Mouse (Mus musculus): ENCODE measurements around the gene Olfr885. TPM values are rescaled to one million over a fixed set of nuclear protein-coding genes. Genes with fewer than 3 reads are reported as not detected.

Olfr885 gene
- polyA plus RNA-seq (2012; rRNA removed) (not detected in 2 replicates), polyA plus RNA-seq (2014; fragmentation: Nextera tagmentation; extraction: Ambion mirVana) (not detected in 2 replicates)

- no peaks in the 10 kb centered on the region for H3K9me3 ChIP-seq (ENCODE audit: control insufficient read depth, low read length)
- no peak within 1 kb of the TSS for H3K4me3 ChIP-seq (replicated peaks; ENCODE audit: low read length)
- H3K4me2 ChIP-seq (replicated peaks; ENCODE audit: low read depth, low read length, severe bottlenecking) = no peak within 1 kb of the TSS
- DNase-seq (ENCODE audit: low spot score) = no peak
- no peak within 1 kb of the TSS for H3K9ac ChIP-seq (ENCODE audit: low read depth, low read length, severe bottlenecking)
- TF ChIP-seq POLR2A (IDR thresholded peaks at IDR 0.05; ENCODE audit: borderline replicate concordance, extremely low read depth, insufficient read depth, insufficient read length) = no peak
- no peak for ATAC-seq (ENCODE audit: low FRiP score, low read depth)
- H3K36me3 ChIP-seq (ENCODE audit: control insufficient read depth, insufficient read depth, low read length) = no peaks in the 10 kb centered on the region
- no peaks in the 10 kb centered on the region for H3K27me3 ChIP-seq (ENCODE audit: control insufficient read depth, insufficient read depth, low read length)
- WGBS = 87% methylated on average over 3 of the region's 3 CpGs
- no peak within 1 kb of the TSS for H3K27ac ChIP-seq (replicated peaks; ENCODE audit: low read depth, low read length)
- no peaks in the 10 kb centered on the region for H3K4me1 ChIP-seq (ENCODE audit: control insufficient read depth, insufficient read depth, low read length)
Measured at GRCm38 (mm10) chr9:38061022-38061421, at the start of gene Olfr885. Olfr885 (plus strand) TSS chr9:38061322.

GRCm38 (mm10) chr9:38025508-38025907 lies 35.6 kb upstream of the Olfr885 start, which contains the start of gene Olfr883:
Olfr883 (plus strand) TSS chr9:38025808.
- H3K27ac ChIP-seq (replicated peaks; ENCODE audit: low read depth, low read length) = no peak within 1 kb of the TSS
- H3K27me3 ChIP-seq (ENCODE audit: control insufficient read depth, insufficient read depth, low read length) = no peaks in the 10 kb centered on the region
- TF ChIP-seq POLR2A (IDR thresholded peaks at IDR 0.05; ENCODE audit: borderline replicate concordance, extremely low read depth, insufficient read depth, insufficient read length) = no peak
- H3K9me3 ChIP-seq (ENCODE audit: control insufficient read depth, low read length) = no peaks in the 10 kb centered on the region
- no peak within 1 kb of the TSS for H3K4me2 ChIP-seq (replicated peaks; ENCODE audit: low read depth, low read length, severe bottlenecking)
- H3K4me1 ChIP-seq (ENCODE audit: control insufficient read depth, insufficient read depth, low read length) = no peaks in the 10 kb centered on the region
- no peaks in the 10 kb centered on the region for H3K36me3 ChIP-seq (ENCODE audit: control insufficient read depth, insufficient read depth, low read length)
- 84% methylated on average over 1 of the region's 1 CpGs for WGBS
- DNase-seq (ENCODE audit: low spot score) (no peak), ATAC-seq (ENCODE audit: low FRiP score, low read depth) (no peak)
- no peak within 1 kb of the TSS for H3K9ac ChIP-seq (ENCODE audit: low read depth, low read length, severe bottlenecking)
- H3K4me3 ChIP-seq (replicated peaks; ENCODE audit: low read length) = no peak within 1 kb of the TSS

- no peak within 1 kb of the TSS for H3K9ac ChIP-seq (ENCODE audit: low read depth, low read length, severe bottlenecking)
- H3K27me3 ChIP-seq (ENCODE audit: control insufficient read depth, insufficient read depth, low read length) = no peaks in the 10 kb centered on the region
- no peak within 1 kb of the TSS for H3K4me3 ChIP-seq (replicated peaks; ENCODE audit: low read length)
- no peak for TF ChIP-seq POLR2A (IDR thresholded peaks at IDR 0.05; ENCODE audit: borderline replicate concordance, extremely low read depth, insufficient read depth, insufficient read length)
- no peaks in the 10 kb centered on the region for H3K4me1 ChIP-seq (ENCODE audit: control insufficient read depth, insufficient read depth, low read length)
- no peaks in the 10 kb centered on the region for H3K9me3 ChIP-seq (ENCODE audit: control insufficient read depth, low read length)
- H3K27ac ChIP-seq (replicated peaks; ENCODE audit: low read depth, low read length) = no peak within 1 kb of the TSS
- 56% methylated on average over 1 of the region's 1 CpGs for WGBS
- ATAC-seq (ENCODE audit: low FRiP score, low read depth) (no peak), DNase-seq (ENCODE audit: low spot score) (no peak)
- no peak within 1 kb of the TSS for H3K4me2 ChIP-seq (replicated peaks; ENCODE audit: low read depth, low read length, severe bottlenecking)
- no peaks in the 10 kb centered on the region for H3K36me3 ChIP-seq (ENCODE audit: control insufficient read depth, insufficient read depth, low read length)
Measured at GRCm38 (mm10) chr9:38046255-38046654, 14.9 kb upstream of the Olfr885 start, which contains the start of gene Olfr884. Olfr884 (plus strand) TSS chr9:38046555.

GRCm38 (mm10) chr9:38083772-38084171 lies 22.6 kb downstream of the Olfr885 start, which contains the start of gene Olfr887:
Olfr887 (plus strand) TSS chr9:38084072.
- TF ChIP-seq POLR2A (IDR thresholded peaks at IDR 0.05; ENCODE audit: borderline replicate concordance, extremely low read depth, insufficient read depth, insufficient read length) = no peak

GRCm38 (mm10) chr9:38107828-38108227 lies 46.7 kb downstream of the Olfr885 start, which contains the start of gene Olfr888:
Olfr888 (plus strand) TSS chr9:38108128.
- ATAC-seq (ENCODE audit: low FRiP score, low read depth) (no peak), DNase-seq (ENCODE audit: low spot score) (no peak)
- Histone ChIP-seq H3K9ac (ENCODE audit: low read depth, low read length, severe bottlenecking) (no peak within 1 kb of the TSS), H3K9me3 (ENCODE audit: control insufficient read depth, low read length) (no peaks in the 10 kb centered on the region), H3K27ac (replicated peaks; ENCODE audit: low read depth, low read length) (no peak within 1 kb of the TSS), H3K4me3 (replicated peaks; ENCODE audit: low read length) (no peak within 1 kb of the TSS), H3K4me1 (ENCODE audit: control insufficient read depth, insufficient read depth, low read length) (no peaks in the 10 kb centered on the region), H3K27me3 (ENCODE audit: control insufficient read depth, insufficient read depth, low read length) (no peaks in the 10 kb centered on the region), H3K36me3 (ENCODE audit: control insufficient read depth, insufficient read depth, low read length) (no peaks in the 10 kb centered on the region), H3K4me2 (replicated peaks; ENCODE audit: low read depth, low read length, severe bottlenecking) (no peak within 1 kb of the TSS)
- WGBS = 67% methylated on average over 1 of the region's 1 CpGs
- TF ChIP-seq POLR2A (IDR thresholded peaks at IDR 0.05; ENCODE audit: borderline replicate concordance, extremely low read depth, insufficient read depth, insufficient read length) = no peak

More at GRCm38 (mm10) chr9:38083772-38084171, 22.6 kb downstream of the Olfr885 start, which contains the start of gene Olfr887:
- 50% methylated on average over 1 of the region's 1 CpGs for WGBS
- Histone ChIP-seq H3K36me3 (ENCODE audit: control insufficient read depth, insufficient read depth, low read length) (no peaks in the 10 kb centered on the region), H3K4me3 (replicated peaks; ENCODE audit: low read length) (no peak within 1 kb of the TSS), H3K9ac (ENCODE audit: low read depth, low read length, severe bottlenecking) (no peak within 1 kb of the TSS), H3K27ac (replicated peaks; ENCODE audit: low read depth, low read length) (no peak within 1 kb of the TSS), H3K27me3 (ENCODE audit: control insufficient read depth, insufficient read depth, low read length) (no peaks in the 10 kb centered on the region), H3K9me3 (ENCODE audit: control insufficient read depth, low read length) (no peaks in the 10 kb centered on the region), H3K4me1 (ENCODE audit: control insufficient read depth, insufficient read depth, low read length) (no peaks in the 10 kb centered on the region), H3K4me2 (replicated peaks; ENCODE audit: low read depth, low read length, severe bottlenecking) (no peak within 1 kb of the TSS)
- ATAC-seq (ENCODE audit: low FRiP score, low read depth) (no peak), DNase-seq (ENCODE audit: low spot score) (no peak)

Other genes with a start within 250 kb of the Olfr885 start
- gene Olfr877, start 207.1 kb upstream of the Olfr885 start, polyA plus RNA-seq (2012; rRNA removed) = not detected in 2 replicates
- gene Olfr877, start 207.1 kb upstream of the Olfr885 start, polyA plus RNA-seq (2014; fragmentation: Nextera tagmentation; extraction: Ambion mirVana) = not detected in 2 replicates
- not detected in 2 replicates for gene Olfr145, start 164.6 kb upstream of the Olfr885 start, polyA plus RNA-seq (2012; rRNA removed)
- not detected in 2 replicates for gene Olfr145, start 164.6 kb upstream of the Olfr885 start, polyA plus RNA-seq (2014; fragmentation: Nextera tagmentation; extraction: Ambion mirVana)
- not detected in 2 replicates for gene Olfr878, start 143.5 kb upstream of the Olfr885 start, polyA plus RNA-seq (2012; rRNA removed)
- not detected in 2 replicates for gene Olfr878, start 143.5 kb upstream of the Olfr885 start, polyA plus RNA-seq (2014; fragmentation: Nextera tagmentation; extraction: Ambion mirVana)
- gene Olfr881, start 69.5 kb upstream of the Olfr885 start, polyA plus RNA-seq (2012; rRNA removed) = not detected in 2 replicates
- gene Olfr881, start 69.5 kb upstream of the Olfr885 start, polyA plus RNA-seq (2014; fragmentation: Nextera tagmentation; extraction: Ambion mirVana) = not detected in 2 replicates
- not detected in 2 replicates for gene Olfr883, start 35.5 kb upstream of the Olfr885 start, polyA plus RNA-seq (2012; rRNA removed)
- gene Olfr883, start 35.5 kb upstream of the Olfr885 start, polyA plus RNA-seq (2014; fragmentation: Nextera tagmentation; extraction: Ambion mirVana) = not detected in 2 replicates
- not detected in 2 replicates for gene Olfr884, start 14.8 kb upstream of the Olfr885 start, polyA plus RNA-seq (2012; rRNA removed)
- gene Olfr884, start 14.8 kb upstream of the Olfr885 start, polyA plus RNA-seq (2014; fragmentation: Nextera tagmentation; extraction: Ambion mirVana) = not detected in 2 replicates
- gene Olfr887, start 22.8 kb downstream of the Olfr885 start, polyA plus RNA-seq (2012; rRNA removed) = not detected in 2 replicates
- not detected in 2 replicates for gene Olfr887, start 22.8 kb downstream of the Olfr885 start, polyA plus RNA-seq (2014; fragmentation: Nextera tagmentation; extraction: Ambion mirVana)
- not detected in 2 replicates for gene Olfr888, start 46.8 kb downstream of the Olfr885 start, polyA plus RNA-seq (2012; rRNA removed)
- not detected in 2 replicates for gene Olfr888, start 46.8 kb downstream of the Olfr885 start, polyA plus RNA-seq (2014; fragmentation: Nextera tagmentation; extraction: Ambion mirVana)
- not detected in 2 replicates for gene Olfr889, start 53.9 kb downstream of the Olfr885 start, polyA plus RNA-seq (2012; rRNA removed)
- 0.04 and 0.06 TPM in 2 replicates for gene Olfr889, start 53.9 kb downstream of the Olfr885 start, polyA plus RNA-seq (2014; fragmentation: Nextera tagmentation; extraction: Ambion mirVana)
- not detected in 2 replicates for gene Olfr890, start 81.2 kb downstream of the Olfr885 start, polyA plus RNA-seq (2012; rRNA removed)
- not detected in 2 replicates for gene Olfr890, start 81.2 kb downstream of the Olfr885 start, polyA plus RNA-seq (2014; fragmentation: Nextera tagmentation; extraction: Ambion mirVana)
- not detected in 2 replicates for gene Olfr891, start 119.5 kb downstream of the Olfr885 start, polyA plus RNA-seq (2012; rRNA removed)
- not detected in 2 replicates for gene Olfr891, start 119.5 kb downstream of the Olfr885 start, polyA plus RNA-seq (2014; fragmentation: Nextera tagmentation; extraction: Ambion mirVana)
- 0.19 and 0.27 TPM in 2 replicates for gene Olfr893, start 147.0 kb downstream of the Olfr885 start, polyA plus RNA-seq (2012; rRNA removed)
- 0.25 TPM in 1 of 2 replicates, not detected in the other for gene Olfr893, start 147.0 kb downstream of the Olfr885 start, polyA plus RNA-seq (2014; fragmentation: Nextera tagmentation; extraction: Ambion mirVana)
- gene Olfr894, start 156.7 kb downstream of the Olfr885 start, polyA plus RNA-seq (2012; rRNA removed) = 0.01 TPM in 1 of 2 replicates, not detected in the other
- gene Olfr894, start 156.7 kb downstream of the Olfr885 start, polyA plus RNA-seq (2014; fragmentation: Nextera tagmentation; extraction: Ambion mirVana) = not detected in 2 replicates
- 0.03 and 0.04 TPM in 2 replicates for gene Olfr143, start 191.5 kb downstream of the Olfr885 start, polyA plus RNA-seq (2012; rRNA removed)
- not detected in 2 replicates for gene Olfr143, start 191.5 kb downstream of the Olfr885 start, polyA plus RNA-seq (2014; fragmentation: Nextera tagmentation; extraction: Ambion mirVana)
- gene Olfr895, start 206.5 kb downstream of the Olfr885 start, polyA plus RNA-seq (2012; rRNA removed) = 0.09 TPM in 1 of 2 replicates, not detected in the other
- gene Olfr895, start 206.5 kb downstream of the Olfr885 start, polyA plus RNA-seq (2014; fragmentation: Nextera tagmentation; extraction: Ambion mirVana) = not detected in 2 replicates
- gene Olfr896-ps1, start 229.8 kb downstream of the Olfr885 start, polyA plus RNA-seq (2012; rRNA removed) = not detected in 2 replicates
- gene Olfr896-ps1, start 229.8 kb downstream of the Olfr885 start, polyA plus RNA-seq (2014; fragmentation: Nextera tagmentation; extraction: Ambion mirVana) = not detected in 2 replicates